Mouse (Mus musculus): ENCODE results near the gene Srpk3.

GRCm38 (mm10) chrX:73785666-73786065 is 11.5 kb downstream of the Srpk3 start:
- TF ChIP-seq CHD2 (IDR thresholded peaks at IDR 0.05; ENCODE audit: low read depth, low read length) (no peak), MAFK (IDR thresholded peaks at IDR 0.05; ENCODE audit: insufficient read depth, low read depth, low read length) (no peak), ZNF384 (IDR thresholded peaks at IDR 0.05; ENCODE audit: low read depth, low read length) (no peak)

Measured in ES-E14 (cell line).